Mouse (Mus musculus) thymus, adult 18-20 months (tissue): ENCODE measurements at regions not wholly inside any gene's neighbourhood (a gene's known extent, or its start where the extent isn't known, plus 50 kb on each side); places are given as distances from the start of the nearest gene placed in this dataset.

ENCODE experiments used
- DNase-seq, 2 experiments: peaks; one replicate each; pipeline ENCODE4 v3.0.0; 2022; ENCODE audit warnings: mixed read lengths in 2 of 2

DNA sequence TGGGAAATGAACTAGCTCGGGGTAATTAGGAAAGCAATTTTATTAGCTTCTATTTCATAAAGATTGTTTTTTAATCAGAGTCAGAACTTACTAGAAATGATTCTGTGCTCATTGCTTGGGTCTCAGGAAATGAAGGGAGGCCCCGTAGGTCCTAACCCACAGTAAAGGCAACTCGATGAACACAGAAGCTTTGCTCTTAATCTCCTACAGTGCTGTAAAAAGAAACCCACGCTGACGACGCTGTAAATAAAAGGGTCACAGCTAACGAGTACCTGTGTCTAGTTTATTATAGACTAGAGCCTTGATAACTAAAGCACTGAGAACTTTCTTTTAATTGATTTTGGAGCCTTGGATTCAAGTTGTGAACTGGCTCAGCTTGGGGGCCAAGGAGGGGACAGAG, 618.7 kb downstream of the Bcl11a start:
- DNase-seq: no peak

DNA sequence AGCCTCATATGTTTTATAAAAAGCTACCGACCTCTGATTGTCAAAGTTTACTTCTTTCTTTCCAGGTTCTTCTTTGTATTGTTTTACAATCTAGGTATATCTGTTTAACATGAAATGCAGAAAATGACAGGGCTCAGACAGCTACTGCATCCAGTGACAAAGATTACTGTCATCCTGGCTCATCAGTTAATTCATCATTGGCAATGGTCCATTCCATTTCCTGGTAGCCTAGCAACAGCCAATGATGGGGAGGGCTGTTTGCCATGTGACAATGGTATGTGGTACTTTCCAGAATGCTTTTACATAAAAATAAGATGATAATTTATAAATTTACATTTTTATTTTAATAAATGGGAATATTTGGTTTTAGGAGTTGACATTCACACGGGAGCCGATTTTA, 630.9 kb downstream of the Bcl11a start:
- DNase-seq: no peak

DNA sequence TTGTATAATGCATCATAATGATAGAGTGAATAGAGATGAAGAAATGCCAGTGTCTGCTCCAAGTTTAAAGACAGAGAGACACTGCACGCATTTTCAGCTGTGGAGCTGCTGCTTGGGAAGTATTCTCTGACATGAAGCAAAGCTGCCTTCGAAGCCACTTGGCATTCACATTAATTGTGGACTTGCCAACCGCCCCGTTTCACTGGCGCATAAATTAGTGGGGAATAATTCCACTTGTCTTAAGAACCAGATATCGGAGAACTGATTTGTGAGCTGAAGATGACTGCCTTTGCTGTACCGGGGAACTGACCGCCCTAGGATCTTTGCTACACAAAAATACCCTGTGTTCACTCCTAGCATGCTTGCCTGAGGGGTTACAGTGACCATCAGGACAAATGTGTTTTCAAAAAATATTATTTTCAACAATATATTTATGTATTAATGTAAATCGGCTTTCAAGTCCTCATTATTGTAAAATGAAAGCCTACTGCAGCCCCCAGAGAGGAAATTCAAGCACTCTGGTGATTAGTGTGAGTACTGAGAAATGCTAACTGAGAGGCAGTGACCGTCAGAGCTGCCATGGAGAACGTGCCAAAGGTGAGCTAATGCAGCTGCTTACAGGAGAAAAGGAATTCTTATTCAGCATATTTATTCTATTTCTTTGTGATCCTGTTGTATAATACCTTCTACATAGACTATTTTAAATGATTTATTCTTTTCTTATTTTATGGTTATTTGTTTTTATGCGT, 638.9 kb downstream of the Bcl11a start:
- DNase-seq: no peak

DNA sequence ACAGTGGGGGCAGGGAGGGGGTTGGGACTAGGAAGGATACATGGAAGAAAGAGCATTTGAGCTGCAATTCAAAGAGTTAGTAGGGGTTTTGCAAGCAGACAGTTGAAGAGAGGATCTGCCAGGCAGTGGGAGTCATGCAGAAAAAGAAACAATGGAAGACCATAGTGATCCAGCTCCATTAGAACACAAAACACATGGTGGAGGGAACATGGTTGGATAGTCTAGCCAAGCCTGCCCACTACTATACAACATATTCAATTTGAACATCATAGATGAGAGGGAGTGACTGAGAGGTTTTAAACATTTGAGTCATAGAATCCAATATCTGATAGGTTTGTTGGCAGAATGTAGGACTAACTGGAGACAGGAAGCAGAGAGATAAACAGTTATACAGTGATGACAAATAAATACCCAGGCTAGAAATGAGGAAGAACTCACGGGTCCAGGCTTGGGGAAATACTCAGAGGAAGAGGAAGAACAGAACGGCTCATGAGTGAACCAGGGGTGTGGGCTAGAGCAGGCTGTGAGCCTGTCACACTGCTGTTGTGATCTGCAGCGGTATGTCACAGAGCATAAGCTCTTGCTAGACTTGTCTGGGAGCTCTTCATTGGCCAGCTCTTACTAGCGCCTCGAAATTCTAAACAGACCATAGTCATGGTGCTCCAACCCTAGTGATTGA, 646.5 kb downstream of the Bcl11a start:
- DNase-seq: no peak

DNA sequence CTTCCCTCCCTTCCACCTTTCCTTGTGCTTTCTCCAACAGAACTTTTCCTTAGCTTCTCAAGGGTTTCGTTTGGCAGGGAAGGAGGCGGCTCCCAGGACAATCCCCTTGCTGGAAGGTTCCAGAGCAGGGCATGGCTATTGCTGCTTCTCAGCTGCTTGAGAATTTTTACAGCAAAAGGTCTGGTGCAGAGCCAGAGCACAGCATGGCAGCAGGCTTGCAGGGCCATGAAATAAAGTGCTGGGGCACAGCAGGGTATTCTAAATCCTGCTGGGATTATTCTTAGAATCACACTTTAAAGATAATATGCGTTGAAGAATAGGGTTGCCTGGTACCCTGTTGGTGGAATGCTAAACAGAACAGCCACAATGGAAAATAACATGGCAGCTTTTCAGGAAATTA, 648.5 kb downstream of the Bcl11a start:
- no peak for DNase-seq

DNA sequence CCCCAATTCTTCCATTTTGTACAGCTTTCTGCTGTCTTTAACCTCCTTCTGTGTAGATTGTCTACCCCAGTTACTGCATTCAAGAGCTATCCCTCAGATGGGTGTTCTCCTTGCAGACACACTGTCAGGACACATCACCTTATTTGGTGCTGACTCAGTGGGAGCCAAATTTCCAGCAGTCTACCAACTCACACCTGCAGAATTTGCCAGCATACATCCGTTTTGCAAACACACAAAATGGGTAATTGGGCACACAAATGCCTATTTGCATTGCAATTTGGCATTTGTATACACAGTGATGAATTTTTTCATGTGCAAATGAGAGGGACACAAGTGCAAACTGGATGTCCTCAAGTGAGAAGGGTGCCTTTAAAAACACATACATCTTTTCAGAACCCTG, 649.5 kb downstream of the Bcl11a start:
- no peak for DNase-seq

DNA sequence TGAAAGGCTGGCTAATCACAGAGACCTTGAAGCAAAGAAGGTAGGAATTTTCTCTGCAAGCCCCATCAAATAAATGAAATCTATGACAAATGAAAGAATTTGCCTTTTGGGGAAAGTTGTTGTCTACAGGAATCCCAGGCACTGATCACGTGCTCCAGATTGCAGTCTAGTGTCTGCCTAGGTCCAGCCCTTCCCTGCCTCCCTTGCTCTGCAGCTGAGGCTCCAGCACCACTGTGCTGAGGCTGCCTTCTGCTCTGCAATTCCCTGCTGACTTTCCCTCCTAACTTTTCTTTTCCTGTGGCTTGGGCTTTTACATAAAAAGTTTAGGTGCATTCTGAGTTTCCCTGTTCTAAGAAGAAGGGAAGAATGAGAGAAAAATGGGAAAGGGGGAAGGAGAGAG, 653.6 kb downstream of the Bcl11a start:
- DNase-seq: no peak

DNA sequence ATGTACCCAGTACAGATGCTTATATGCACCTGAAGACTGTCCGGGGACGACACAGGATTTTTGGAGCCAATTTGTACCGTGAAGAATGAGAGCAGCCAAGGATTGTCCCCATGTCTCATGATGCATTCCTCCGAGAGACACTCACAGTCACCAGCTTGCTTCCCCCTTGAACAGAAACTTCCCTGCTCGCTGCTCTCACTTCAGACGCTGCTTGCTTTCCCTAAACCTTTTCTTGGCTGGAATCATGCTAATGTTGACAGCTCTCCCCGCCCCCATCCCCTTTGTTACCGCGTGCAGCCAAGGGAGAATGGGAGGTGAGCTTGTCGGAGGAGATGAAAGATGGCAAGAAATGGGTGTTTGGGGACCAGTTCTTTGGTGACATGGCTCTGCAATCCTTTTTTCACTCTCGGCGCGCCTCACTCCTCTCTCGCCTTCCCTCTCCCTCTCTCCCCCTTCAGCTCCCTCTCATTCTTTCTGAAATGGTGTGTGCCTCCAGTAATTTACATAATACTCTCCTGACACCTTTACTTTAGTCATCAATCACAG, 661.9 kb downstream of the Bcl11a start:
- DNase-seq: no peak

DNA sequence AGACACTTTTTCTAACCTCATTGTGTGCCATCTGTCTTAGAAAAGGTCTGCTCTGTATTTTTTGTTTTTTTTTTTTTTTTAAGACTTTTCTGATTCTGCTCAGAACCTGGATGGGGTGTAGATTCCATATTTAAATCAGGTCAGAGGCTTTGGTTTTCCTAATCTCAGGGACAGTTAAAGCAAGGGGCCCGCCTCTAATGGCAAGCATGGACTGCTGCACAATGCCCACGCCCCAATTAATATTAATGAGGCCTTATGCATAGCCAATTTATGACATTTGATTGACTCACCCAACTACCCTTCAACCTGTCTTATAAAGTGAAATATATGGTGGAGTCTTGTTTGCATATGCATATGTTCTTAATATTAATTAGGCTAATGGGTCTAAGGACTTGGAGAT, 662.6 kb downstream of the Bcl11a start:
- no peak for DNase-seq

DNA sequence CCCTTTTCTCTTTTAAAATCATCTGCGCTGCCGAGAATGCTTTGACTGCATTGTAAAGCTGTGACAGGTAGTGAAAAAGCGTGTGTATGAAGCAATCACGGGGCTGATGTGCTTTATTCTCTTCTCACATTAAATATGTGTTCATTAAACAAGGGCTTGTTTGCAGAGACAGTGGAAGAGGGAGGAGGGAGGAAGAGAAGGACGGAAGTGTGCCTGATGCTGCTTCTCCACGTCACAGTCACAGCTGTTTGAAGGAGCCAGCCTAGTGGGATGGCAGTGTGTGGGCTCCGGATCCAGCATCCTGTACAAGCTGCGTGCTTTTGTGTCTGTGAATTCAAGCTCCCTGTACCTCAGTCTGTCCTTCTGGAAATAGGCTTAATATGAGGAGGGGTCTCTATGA, 664.7 kb downstream of the Bcl11a start:
- DNase-seq: no peak

DNA sequence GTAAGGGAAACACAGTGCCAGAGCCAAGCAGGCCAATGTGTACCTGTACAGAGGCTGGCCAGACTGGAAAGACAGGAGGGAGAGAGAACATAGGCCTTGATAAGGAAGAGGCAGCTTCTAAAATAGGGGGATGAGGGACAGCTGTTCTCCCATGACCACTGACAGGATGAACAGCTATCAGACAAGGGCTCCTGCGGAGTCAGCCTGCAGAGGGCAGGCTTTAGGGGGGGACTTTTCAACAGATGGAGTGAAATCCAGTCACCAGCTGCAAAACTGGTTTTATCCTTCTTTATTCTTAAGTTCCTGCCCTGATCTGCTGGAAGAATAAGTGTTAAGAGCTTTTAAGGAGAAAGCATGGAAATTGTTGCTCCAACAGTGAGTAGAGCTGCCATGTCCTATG, 665.6 kb downstream of the Bcl11a start:
- DNase-seq: no peak

DNA sequence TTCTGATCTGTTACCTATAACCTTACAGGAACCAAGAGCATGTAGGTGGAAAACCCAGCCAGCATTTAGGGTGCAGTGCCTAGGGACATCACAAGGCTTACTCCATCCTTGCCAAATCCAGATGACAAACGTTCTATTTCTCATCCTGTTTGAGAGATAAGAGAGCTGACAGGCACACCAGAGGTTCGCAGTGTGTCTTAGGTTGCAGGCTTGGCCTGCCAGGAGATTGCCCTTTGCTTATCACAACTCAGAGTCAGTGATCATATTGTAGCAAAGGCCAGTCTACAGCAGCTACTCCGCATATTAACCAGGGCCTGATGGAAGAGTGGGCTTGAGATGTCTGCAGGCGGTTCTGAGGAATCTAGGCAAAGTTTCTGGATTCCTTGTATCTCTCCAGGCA, 668.0 kb downstream of the Bcl11a start:
- no peak for DNase-seq

DNA sequence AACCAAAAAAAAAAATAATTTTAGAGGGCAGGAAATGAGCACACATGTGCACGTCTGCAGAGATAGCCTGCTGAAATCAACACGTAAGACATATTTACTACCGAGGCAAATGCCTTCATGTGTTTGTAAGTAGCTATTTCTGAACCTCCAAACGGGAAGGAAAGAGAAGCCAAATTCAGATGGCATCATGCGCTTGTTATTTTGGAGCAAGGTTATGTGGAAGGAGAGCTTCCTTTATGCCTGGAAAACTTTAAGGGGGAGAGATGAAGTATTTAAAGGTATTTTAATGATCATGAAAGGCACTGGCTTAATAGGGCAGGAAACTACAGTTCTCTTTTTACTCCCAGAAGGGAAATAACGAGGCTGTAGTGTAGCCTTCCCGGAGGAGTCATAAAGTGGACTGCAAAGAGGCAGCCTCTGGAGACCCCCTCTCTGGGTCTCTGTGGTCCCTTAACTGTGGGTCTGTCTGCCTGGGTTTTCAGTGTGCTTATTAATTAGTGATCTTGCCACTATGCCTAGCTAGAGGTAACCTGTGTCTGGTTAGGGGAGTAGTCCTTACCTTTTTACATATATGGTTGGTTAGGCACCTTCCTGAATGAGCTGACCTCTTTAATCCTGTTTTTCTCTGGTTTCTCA, 672.4 kb downstream of the Bcl11a start:
- DNase-seq: no peak

DNA sequence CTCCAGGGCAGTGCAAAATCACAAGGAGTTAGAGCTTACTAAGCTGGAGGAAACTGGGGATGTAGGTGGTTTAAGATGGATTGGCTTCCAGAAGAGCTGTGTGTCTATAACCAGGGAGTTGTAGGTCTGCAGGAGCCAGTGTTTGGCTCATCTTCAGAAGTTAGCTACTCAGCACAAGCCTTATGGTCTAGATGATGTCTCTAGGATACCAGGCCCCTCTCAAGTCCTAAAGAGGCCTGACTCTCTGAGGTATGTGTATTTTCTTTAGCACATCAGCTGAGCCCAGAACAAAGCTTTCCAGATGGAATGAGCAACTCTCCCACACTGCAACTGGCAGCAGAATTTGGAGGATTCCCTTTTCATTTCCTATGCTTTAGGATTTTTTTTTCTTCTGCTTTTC, 680.3 kb downstream of the Bcl11a start:
- DNase-seq: no peak

DNA sequence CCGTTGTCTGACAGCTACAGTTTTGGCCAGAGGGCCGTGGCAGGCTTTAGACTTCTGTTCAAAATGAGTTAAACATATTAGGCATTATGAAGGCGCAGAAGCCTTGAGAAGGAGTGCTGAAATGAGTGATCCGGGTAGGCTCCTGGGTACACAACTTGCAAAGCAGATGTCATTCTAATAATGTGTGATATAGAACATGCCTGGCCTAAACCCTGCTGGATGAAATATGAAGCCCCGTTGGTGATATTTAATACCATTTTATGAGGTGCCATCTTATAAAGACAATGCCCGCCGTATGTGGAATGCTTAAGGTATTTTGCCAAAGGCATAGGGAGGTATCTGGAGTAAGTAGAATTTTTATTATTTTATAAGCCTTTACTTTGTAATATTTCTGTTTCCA, 705.6 kb downstream of the Bcl11a start:
- no peak for DNase-seq

DNA sequence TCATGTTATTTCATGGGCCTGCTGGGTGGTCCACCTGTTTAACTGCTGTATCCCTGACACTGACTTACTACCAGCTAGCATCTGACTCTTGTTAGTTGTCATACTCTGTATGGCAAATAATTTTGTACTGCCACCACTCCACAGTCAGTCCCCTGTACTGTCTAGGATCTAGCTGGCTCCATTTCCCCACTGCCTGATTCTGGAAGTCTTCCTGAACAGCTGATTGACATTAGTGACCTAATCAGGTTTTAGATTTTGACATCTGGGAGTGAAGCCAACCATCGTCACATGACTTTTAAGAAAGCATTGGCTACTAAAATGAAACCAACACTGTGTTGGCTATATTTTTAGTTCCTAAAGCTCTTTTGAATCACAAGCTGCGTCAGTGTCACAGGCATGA, 711.3 kb downstream of the Bcl11a start:
- DNase-seq: no peak

DNA sequence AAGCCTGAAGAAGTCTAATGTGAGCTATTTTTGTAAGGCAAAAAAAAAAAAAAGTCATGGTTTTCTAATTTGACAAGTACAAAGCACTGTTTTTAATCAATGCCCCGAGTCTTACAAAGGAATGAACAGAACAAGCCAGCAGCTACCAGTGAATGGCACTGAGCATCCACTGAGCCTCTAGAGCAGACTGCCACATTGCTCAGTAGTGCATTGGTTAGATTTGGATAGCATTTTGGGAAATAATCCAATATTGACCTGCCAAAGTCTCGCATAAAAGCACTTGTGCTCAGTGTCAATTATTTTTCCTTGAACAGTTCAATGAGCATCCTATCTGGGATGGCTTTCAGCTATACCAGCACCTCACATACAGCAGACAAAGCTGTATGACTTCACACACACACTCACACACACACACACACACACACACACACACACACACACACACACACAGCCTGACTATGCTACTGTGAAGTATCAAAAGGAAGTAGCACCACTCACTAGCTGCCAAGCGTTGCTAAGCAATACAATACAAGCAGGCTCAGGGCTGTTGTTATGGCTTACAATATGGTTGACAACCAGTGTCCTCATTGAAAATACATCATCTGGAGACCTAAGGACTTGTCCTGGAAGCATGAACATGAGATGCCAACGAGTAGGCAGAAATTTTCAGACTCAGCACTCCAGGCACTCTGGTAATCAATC, 717.8 kb downstream of the Bcl11a start:
- no peak for DNase-seq

DNA sequence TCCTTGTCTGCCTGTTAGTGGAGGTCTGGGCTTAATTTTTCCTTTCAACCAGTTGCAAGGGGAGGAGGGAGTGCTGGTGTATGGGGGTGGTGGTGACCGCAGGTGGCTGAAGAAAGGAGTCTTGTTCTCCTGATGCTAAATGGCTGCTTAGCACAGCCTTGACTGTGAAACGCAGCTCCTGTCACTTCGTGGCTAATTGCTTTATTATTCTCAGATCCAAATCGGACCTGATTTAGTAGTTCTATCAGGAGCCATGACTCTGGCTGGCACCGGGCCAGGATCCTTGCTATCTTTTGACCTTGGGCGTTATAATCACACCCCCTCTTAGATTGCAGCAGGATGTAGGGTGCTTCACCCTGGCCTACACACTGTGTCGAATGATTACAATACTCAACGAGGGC, 726.8 kb downstream of the Bcl11a start:
- DNase-seq: no peak

DNA sequence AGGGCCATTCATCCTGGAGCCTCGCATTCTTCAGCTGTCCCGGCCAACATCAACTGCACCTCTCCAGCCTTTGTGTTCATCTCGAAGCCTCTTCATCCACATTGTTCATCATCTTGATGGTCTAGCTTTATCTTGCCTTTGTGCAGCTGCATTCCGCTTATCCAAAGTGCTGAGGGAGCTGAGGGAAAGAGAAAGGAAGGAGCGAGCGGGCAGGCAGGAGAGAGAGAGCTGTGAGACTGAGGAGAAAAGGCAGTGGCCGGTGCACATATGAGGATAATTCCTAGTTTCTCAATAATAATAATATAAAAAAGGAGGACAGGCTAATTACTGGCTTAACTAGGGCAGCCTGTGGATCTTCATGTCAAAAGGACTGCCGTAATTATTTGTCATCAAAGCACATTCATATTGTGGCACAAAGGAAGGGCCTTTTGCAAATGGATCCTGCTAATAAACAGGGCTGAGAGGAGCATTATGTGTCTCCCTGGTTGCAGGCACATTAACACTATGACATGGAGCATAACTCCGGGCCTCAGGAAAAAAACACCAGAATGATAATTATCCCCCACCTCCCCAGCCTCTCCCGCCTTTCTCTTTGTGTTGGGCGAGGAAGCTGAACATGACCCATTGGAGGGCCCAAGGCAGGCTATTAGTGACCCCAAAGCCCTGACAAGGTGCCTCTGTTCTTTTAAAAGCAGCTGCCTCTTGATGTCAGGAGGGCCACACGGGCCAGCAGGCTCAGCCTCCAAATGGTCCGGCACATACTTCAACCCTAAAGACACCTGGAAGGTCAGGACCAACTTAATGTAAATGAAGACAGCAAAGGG, 751.9 kb downstream of the Bcl11a start:
- DNase-seq: no peak

DNA sequence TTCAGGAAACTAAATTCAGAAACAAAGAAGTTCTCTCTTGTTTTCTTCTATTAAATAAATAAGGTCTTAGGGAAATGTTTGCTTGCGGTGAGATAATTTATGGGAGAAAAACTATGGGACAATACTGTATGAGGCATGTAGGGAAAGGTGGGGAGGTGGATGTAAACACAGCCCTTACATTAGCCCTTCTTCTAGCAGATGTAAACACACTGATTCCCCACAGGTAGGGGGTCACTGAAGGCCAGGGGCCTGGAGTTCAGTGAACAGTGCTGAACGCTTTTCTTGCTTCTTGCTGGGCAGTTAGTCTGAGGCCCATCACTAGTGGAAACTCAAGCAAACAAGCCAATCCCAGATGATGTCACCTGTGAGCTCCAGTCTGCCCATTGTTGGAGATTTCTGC, 752.6 kb downstream of the Bcl11a start:
- DNase-seq: no peak

DNA sequence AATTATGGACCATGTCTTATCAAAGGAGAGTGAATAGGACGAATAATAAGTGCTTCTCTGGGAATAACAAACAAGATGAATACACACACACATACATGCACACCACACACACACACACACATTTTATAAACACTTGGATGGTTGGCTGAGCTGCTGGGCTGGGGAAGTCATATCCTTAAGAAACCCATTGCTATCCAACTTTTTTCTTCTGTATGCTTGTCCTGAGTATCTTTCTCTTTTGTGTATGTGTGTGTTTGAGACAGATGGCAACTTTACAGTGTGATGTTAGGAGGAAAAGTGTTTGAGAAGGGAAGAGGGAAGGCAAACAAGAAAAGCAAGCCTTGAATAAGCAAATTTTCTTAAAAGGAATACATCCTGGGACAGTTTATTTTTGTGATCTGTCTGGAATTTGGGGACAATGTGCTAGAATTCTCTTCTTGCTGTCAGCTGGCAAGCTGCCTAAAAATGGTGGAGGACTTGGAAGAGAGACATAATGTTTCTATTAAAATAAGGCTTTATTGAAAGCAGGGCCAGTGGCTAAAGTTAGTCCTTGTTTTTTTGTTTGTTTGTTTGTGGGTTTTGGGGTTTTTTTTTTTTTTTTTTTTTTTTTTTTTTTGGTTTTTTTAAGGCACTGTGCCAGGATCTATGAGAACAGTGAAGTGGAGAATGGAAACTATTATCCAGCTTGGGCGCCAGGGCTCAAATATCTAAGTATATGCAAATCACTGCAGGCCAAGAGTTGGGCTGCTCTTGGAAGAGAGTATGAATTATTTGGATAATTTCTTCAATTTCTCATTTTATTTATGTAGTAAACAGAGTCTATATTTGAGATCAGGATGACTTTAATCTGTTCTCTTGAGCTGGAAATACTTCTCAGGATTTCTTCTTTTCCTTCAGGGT, 766.2 kb downstream of the Bcl11a start:
- no peak for DNase-seq
